Mouse (Mus musculus) cerebellum, adult 2 months (tissue): ENCODE measurements at regions not wholly inside any gene's neighbourhood (a gene's known extent, or its start where the extent isn't known, plus 50 kb on each side); places are given as distances from the start of the nearest gene placed in this dataset.

Source experiments
- CTCF ChIP-seq: fragments of 200-500 bp; IDR thresholded peaks from 2 replicates; pipeline ENCODE4 v1.5.1; 2011; ENCODE audit warnings: low read depth, mild to moderate bottlenecking, control low read depth, low read length, moderate library complexity, borderline replicate concordance; ENCODE audit not compliant: insufficient read depth
- POLR2A ChIP-seq: fragments of 200-500 bp; IDR thresholded peaks from 2 replicates; pipeline ENCODE4 v1.6.1; 2011; ENCODE audit warnings: low read length, control low read depth, borderline replicate concordance; ENCODE audit not compliant: insufficient read depth

GRCm38 (mm10) chr11:90873122-90873521 is 185.0 kb upstream of the Tom1l1 start:
- TF ChIP-seq CTCF (no peak), POLR2A (no peak)
